Mouse (Mus musculus) MEL (cell line): ENCODE data around the gene Tcea2.

ENCODE experiments used
- BHLHE40 ChIP-seq: IDR thresholded peaks from 2 replicates; pipeline ENCODE4 v1.6.1; 2012; ENCODE audit warnings: low read depth, mild to moderate bottlenecking, inconsistent platforms, low read length, improper control_type of control experiment, borderline replicate concordance
- CTCF ChIP-seq, 3 experiments: IDR thresholded peaks in 2 of 3; conservative IDR thresholded peaks in 1 of 3; 2 replicates each; pipeline ENCODE4 v1.5.1; 2011 to 2012; ENCODE audit warnings: low read length in 3 of 3, low read depth in 2 of 3, mild to moderate bottlenecking in 2 of 3, improper control_type of control experiment in 1 of 3, inconsistent platforms in 1 of 3, mixed read lengths in 1 of 3, moderate library complexity in 1 of 3; ENCODE audit not compliant: control insufficient read depth in 1 of 3, insufficient read depth in 1 of 3, poor library complexity in 1 of 3, severe bottlenecking in 1 of 3
- GABPA ChIP-seq: IDR thresholded peaks from 2 replicates; pipeline ENCODE4 v1.6.1; 2012; ENCODE audit warnings: low read depth, mild to moderate bottlenecking, inconsistent platforms, low read length, improper control_type of control experiment, moderate library complexity
- HCFC1 ChIP-seq: IDR thresholded peaks from 2 replicates; pipeline ENCODE4 v1.6.1; 2012; ENCODE audit warnings: low read depth, mild to moderate bottlenecking, inconsistent platforms, low read length, improper control_type of control experiment, moderate library complexity
- MAFK ChIP-seq: IDR thresholded peaks from 2 replicates; pipeline ENCODE4 v1.6.1; 2011; ENCODE audit warnings: low read depth, mild to moderate bottlenecking, low read length, improper control_type of control experiment, borderline replicate concordance
- MAX ChIP-seq: IDR thresholded peaks from 2 replicates; pipeline ENCODE4 v1.6.1; 2011; ENCODE audit warnings: low read length, improper control_type of control experiment
- MAZ ChIP-seq: IDR thresholded peaks from 2 replicates; pipeline ENCODE4 v1.6.1; 2012; ENCODE audit warnings: low read depth, mild to moderate bottlenecking, inconsistent platforms, low read length, improper control_type of control experiment
- POLR2A ChIP-seq, 2 experiments: IDR thresholded peaks; 2 replicates each; pipeline ENCODE4 v1.6.1; 2011 to 2012; ENCODE audit warnings: low read length in 2 of 2, mild to moderate bottlenecking in 2 of 2, control low read depth in 1 of 2, improper control_type of control experiment in 1 of 2, low read depth in 1 of 2, moderate library complexity in 1 of 2; ENCODE audit not compliant: control insufficient read depth in 1 of 2, insufficient read depth in 1 of 2, poor library complexity in 1 of 2
- POLR2AphosphoS2 ChIP-seq: IDR thresholded peaks from 2 replicates; pipeline ENCODE4 v1.6.1; 2011; ENCODE audit warnings: low read length, improper control_type of control experiment
- SIN3A ChIP-seq: IDR thresholded peaks from 2 replicates; pipeline ENCODE4 v1.6.1; 2012; ENCODE audit warnings: low read length, improper control_type of control experiment, inconsistent platforms
- USF1 ChIP-seq: IDR thresholded peaks from 2 replicates; pipeline ENCODE4 v1.6.1; 2014; ENCODE audit warnings: low read depth, mild to moderate bottlenecking, inconsistent platforms, low read length, improper control_type of control experiment, moderate library complexity
- ZC3H11A ChIP-seq: IDR thresholded peaks from 2 replicates; pipeline ENCODE4 v1.6.1; 2012; ENCODE audit warnings: low read depth, mild to moderate bottlenecking, inconsistent platforms, low read length, improper control_type of control experiment

- TF ChIP-seq POLR2A (IDR thresholded peaks at IDR 0.05; ENCODE audit: control insufficient read depth in 1 of 2, insufficient read depth in 1 of 2, low read depth in 1 of 2, low read length in 2 of 2, poor library complexity in 1 of 2), result no peak
- TF ChIP-seq MAX, result no peak
- TF ChIP-seq MAZ, result no peak
- no peak for TF ChIP-seq CTCF (IDR thresholded peaks at IDR 0.05 in 2 of 3, conservative IDR thresholded peaks at IDR 0.05 in 1 of 3; ENCODE audit: control insufficient read depth in 1 of 3, insufficient read depth in 1 of 3, low read depth in 2 of 3, low read length in 3 of 3, poor library complexity in 1 of 3, severe bottlenecking in 1 of 3)
- no peak for TF ChIP-seq USF1
- TF ChIP-seq MAFK, result no peak
- no peak for TF ChIP-seq SIN3A
- no peak for TF ChIP-seq HCFC1
- TF ChIP-seq ZC3H11A, result no peak
- no peak for TF ChIP-seq GABPA
- no peak for TF ChIP-seq BHLHE40
- no peak for TF ChIP-seq POLR2AphosphoS2
Measured at GRCm38 (mm10) chr2:181656734-181657133, 23.4 kb upstream of the Tcea2 start, which contains the start of gene Gm29797.
